22 mouse cellular contexts compared by ENCODE assay signal in genomic region chr9:44998138-44998537, GRCm38 (mm10). TPM values are rescaled to one million over a fixed set of nuclear protein-coding genes. Genes with fewer than 3 reads are reported as not detected.
DNase-seq lines count a peak whose midpoint lies in the region; ATAC-seq and TF ChIP-seq lines count a peak whose summit lies in the region.
"Had no signal": no experiment of that assay in that cellular context is flagged by ENCODE, and none has a peak within 500 bp of the region (broad histone marks: within the 10 kb centered on the region; RNA-seq: fewer than 3 reads in every experiment).

No protein-coding gene starts in this region.

- no peak for TF ChIP-seq CTCF in thymus, adult 2 months (IDR thresholded peaks at IDR 0.05; ENCODE audit: borderline replicate concordance, control insufficient read depth, extremely low read depth, insufficient read depth, low read length, poor library complexity)

- H3K36me3 ChIP-seq in limb, embryonic 13.5 days: no peaks in the 10 kb centered on the region
- no peaks in the 10 kb centered on the region for H3K36me3 ChIP-seq in limb, embryonic 10.5 days
- H3K36me3 ChIP-seq in thymus, adult 2 months (ENCODE audit: control insufficient read depth, insufficient read depth, low read length): peaks cover 28% of the 10 kb centered on the region
- H3K36me3 ChIP-seq in forebrain, embryonic 12.5 days (replicated peaks): no peaks in the 10 kb centered on the region
- H3K36me3 ChIP-seq: embryonic facial prominence, embryonic 15.5 days; heart, embryonic 12.5 days; hindbrain, embryonic 13.5 days; intestine, embryonic 15.5 days; limb, embryonic 12.5 days; liver, embryonic 13.5 days had no signal

- 66% methylated on average over 11 of the region's 11 CpGs for WGBS in limb, embryonic 13.5 days
- 78% methylated on average over 11 of the region's 11 CpGs for WGBS in limb, embryonic 10.5 days
- 4% methylated on average over 11 of the region's 11 CpGs for WGBS in thymus, adult 2 months
- WGBS in forebrain, embryonic 12.5 days: 85% methylated on average over 11 of the region's 11 CpGs

- 0 out of 2 replicates have a peak, but pooled peaks cover 3% of the 10 kb centered on the region for H3K27me3 ChIP-seq in limb, embryonic 13.5 days
- H3K27me3 ChIP-seq in limb, embryonic 10.5 days (ENCODE audit: low read depth, poor library complexity, severe bottlenecking): no peaks in the 10 kb centered on the region
- no peaks in the 10 kb centered on the region for H3K27me3 ChIP-seq in thymus, adult 2 months (ENCODE audit: control insufficient read depth, insufficient read depth, low read length)
- H3K27me3 ChIP-seq in forebrain, embryonic 12.5 days: peaks cover 7% of the 10 kb centered on the region; the same call in 1 of the 2 replicates
- H3K27me3 ChIP-seq: heart, embryonic 12.5 days; hindbrain, embryonic 13.5 days; intestine, embryonic 15.5 days had no signal

- ATAC-seq in limb, embryonic 13.5 days (ENCODE audit: low FRiP score, low read depth): no peak
- no peak for ATAC-seq in forebrain, embryonic 12.5 days (ENCODE audit: low FRiP score)
- ATAC-seq: intestine, embryonic 15.5 days had no signal

- no peak overlapping the region for H3K4me2 ChIP-seq in limb, embryonic 13.5 days (replicated peaks)
- H3K4me2 ChIP-seq in forebrain, embryonic 12.5 days: no peak overlapping the region
- H3K4me2 ChIP-seq: embryonic facial prominence, embryonic 15.5 days; heart, embryonic 12.5 days; hindbrain, embryonic 13.5 days; intestine, embryonic 15.5 days; limb, embryonic 12.5 days; liver, embryonic 13.5 days had no signal

- no peak for TF ChIP-seq POLR2A in thymus, adult 2 months (IDR thresholded peaks at IDR 0.05; ENCODE audit: control insufficient read depth, extremely low read depth, insufficient read depth, low read length, poor library complexity)

- no peaks in the 10 kb centered on the region for H3K9me3 ChIP-seq in limb, embryonic 13.5 days
- no peaks in the 10 kb centered on the region for H3K9me3 ChIP-seq in limb, embryonic 10.5 days (replicated peaks)
- H3K9me3 ChIP-seq in forebrain, embryonic 12.5 days: no peaks in the 10 kb centered on the region
- H3K9me3 ChIP-seq: embryonic facial prominence, embryonic 15.5 days; heart, embryonic 12.5 days; hindbrain, embryonic 13.5 days; intestine, embryonic 15.5 days; limb, embryonic 12.5 days; liver, embryonic 13.5 days had no signal

- H3K9ac ChIP-seq in limb, embryonic 13.5 days: peak overlapping the region; percentile 26; the same call in 1 of the 2 replicates
- no peak overlapping the region for H3K9ac ChIP-seq in forebrain, embryonic 12.5 days
- H3K9ac ChIP-seq: embryonic facial prominence, embryonic 15.5 days; heart, embryonic 12.5 days; hindbrain, embryonic 13.5 days; intestine, embryonic 15.5 days; limb, embryonic 12.5 days; liver, embryonic 13.5 days had no signal

- no peak for DNase-seq in limb, embryonic 10.5 days (ENCODE audit: low spot score)
- peak; percentile 42 for DNase-seq in induced T-regulatory cell, adult 2 months (ENCODE audit: low read depth)
- peak; percentile 55 for DNase-seq in thymus, adult 2 months
- DNase-seq in kidney, postnatal 10 days: no peak
- no peak for DNase-seq in kidney, postnatal 4 days
- DNase-seq: adrenal gland, postnatal 10 days; embryo, embryonic 11 days; kidney, adult 9 months; kidney, postnatal 36 days; layer of hippocampus, adult 9-11 months; liver, embryonic 13.5 days; midbrain, embryonic 14.5 days; right cerebral cortex, postnatal 4 days had no signal

- no peak overlapping the region for H3K27ac ChIP-seq in limb, embryonic 13.5 days
- H3K27ac ChIP-seq in limb, embryonic 10.5 days: no peak overlapping the region
- H3K27ac ChIP-seq in thymus, adult 2 months (ENCODE audit: control insufficient read depth, insufficient read depth, low read length): peak overlapping the region; percentile 44
- no peak overlapping the region for H3K27ac ChIP-seq in forebrain, embryonic 12.5 days
- H3K27ac ChIP-seq: embryonic facial prominence, embryonic 15.5 days; hindbrain, embryonic 13.5 days; intestine, embryonic 15.5 days; limb, embryonic 12.5 days; liver, embryonic 13.5 days; stomach, postnatal 0 days had no signal

- no peak overlapping the region for H3K4me3 ChIP-seq in limb, embryonic 13.5 days
- H3K4me3 ChIP-seq in limb, embryonic 10.5 days: no peak overlapping the region
- no peak overlapping the region for H3K4me3 ChIP-seq in thymus, adult 2 months (ENCODE audit: control insufficient read depth, insufficient read depth, low read length)
- no peak overlapping the region for H3K4me3 ChIP-seq in forebrain, embryonic 12.5 days (replicated peaks)
- H3K4me3 ChIP-seq: embryonic facial prominence, embryonic 15.5 days; heart, embryonic 12.5 days; hindbrain, embryonic 13.5 days; intestine, embryonic 15.5 days; limb, embryonic 12.5 days; liver, embryonic 13.5 days; myocyte had no signal

- peaks cover 4% of the 10 kb centered on the region; the same call in 1 of the 2 replicates for H3K4me1 ChIP-seq in limb, embryonic 13.5 days
- H3K4me1 ChIP-seq in limb, embryonic 10.5 days: no peaks in the 10 kb centered on the region
- peaks cover 36% of the 10 kb centered on the region for H3K4me1 ChIP-seq in thymus, adult 2 months (replicated peaks; ENCODE audit: control insufficient read depth, insufficient read depth, low read length)
- H3K4me1 ChIP-seq in forebrain, embryonic 12.5 days: no peaks in the 10 kb centered on the region
- H3K4me1 ChIP-seq: embryonic facial prominence, embryonic 15.5 days; hindbrain, embryonic 13.5 days; intestine, embryonic 15.5 days; limb, embryonic 12.5 days; liver, embryonic 13.5 days had no signal

RNA-seq across cellular contexts. Expression of gene Cd3e, which starts 11.3 kb away (rescaled TPM):
- polyA plus RNA-seq in limb, embryonic 13.5 days (2015; fragmentation: Nextera tagmentation; extraction: Ambion mirVana): not detected in 2 replicates
- polyA plus RNA-seq in limb, embryonic 10.5 days (2016; fragmentation: Nextera tagmentation; extraction: Ambion mirVana): not detected in 2 replicates
- 343 and 451 TPM in 2 replicates for polyA plus RNA-seq in thymus, adult 2 months (2012; rRNA removed)
- not detected in 2 replicates for polyA plus RNA-seq in forebrain, embryonic 12.5 days (2016; fragmentation: Nextera tagmentation; extraction: Ambion mirVana)
- polyA plus RNA-seq: heart, embryonic 12.5 days; hindbrain, embryonic 13.5 days; liver, embryonic 13.5 days; midbrain, embryonic 14.5 days; myocyte; stomach, postnatal 0 days had no signal

RNA-seq across cellular contexts. Expression of gene Cd3d, which starts 16.6 kb away (rescaled TPM):
- polyA plus RNA-seq in limb, embryonic 13.5 days (2015; fragmentation: Nextera tagmentation; extraction: Ambion mirVana): 0.15 TPM in 1 of 2 replicates, not detected in the other
- not detected in 2 replicates for polyA plus RNA-seq in limb, embryonic 10.5 days (2016; fragmentation: Nextera tagmentation; extraction: Ambion mirVana)
- polyA plus RNA-seq in thymus, adult 2 months (2012; rRNA removed): 214 and 262 TPM in 2 replicates
- not detected in 2 replicates for polyA plus RNA-seq in forebrain, embryonic 12.5 days (2016; fragmentation: Nextera tagmentation; extraction: Ambion mirVana)
- polyA plus RNA-seq: embryonic facial prominence, embryonic 15.5 days; heart, embryonic 12.5 days; hindbrain, embryonic 13.5 days; intestine, embryonic 15.5 days; limb, embryonic 12.5 days; liver, embryonic 13.5 days; midbrain, embryonic 14.5 days; myocyte had no signal

RNA-seq across cellular contexts. Expression of gene Cd3g, which starts 17.9 kb away (rescaled TPM):
- 0.50 and 0.61 TPM in 2 replicates for polyA plus RNA-seq in limb, embryonic 13.5 days (2015; fragmentation: Nextera tagmentation; extraction: Ambion mirVana)
- not detected in 2 replicates for polyA plus RNA-seq in limb, embryonic 10.5 days (2016; fragmentation: Nextera tagmentation; extraction: Ambion mirVana)
- 183 and 216 TPM in 2 replicates for polyA plus RNA-seq in thymus, adult 2 months (2012; rRNA removed)
- 0.19 TPM in 1 of 2 replicates, not detected in the other for polyA plus RNA-seq in forebrain, embryonic 12.5 days (2016; fragmentation: Nextera tagmentation; extraction: Ambion mirVana)
- polyA plus RNA-seq: heart, embryonic 12.5 days; hindbrain, embryonic 13.5 days; midbrain, embryonic 14.5 days had no signal

RNA-seq across cellular contexts. Expression of gene Ube4a, which starts 32.7 kb away (rescaled TPM):
- polyA plus RNA-seq in limb, embryonic 13.5 days (2015; fragmentation: Nextera tagmentation; extraction: Ambion mirVana): 27.0 and 27.3 TPM in 2 replicates
- polyA plus RNA-seq in limb, embryonic 10.5 days (2016; fragmentation: Nextera tagmentation; extraction: Ambion mirVana): 20.4 and 24.2 TPM in 2 replicates
- polyA plus RNA-seq in thymus, adult 2 months (2012; rRNA removed): 23.0 and 23.7 TPM in 2 replicates
- 33.2 and 33.4 TPM in 2 replicates for polyA plus RNA-seq in forebrain, embryonic 12.5 days (2016; fragmentation: Nextera tagmentation; extraction: Ambion mirVana)

RNA-seq across cellular contexts. Expression of gene Mpzl2, which starts 41.5 kb away (rescaled TPM):
- polyA plus RNA-seq in limb, embryonic 13.5 days (2015; fragmentation: Nextera tagmentation; extraction: Ambion mirVana): 16.5 and 19.7 TPM in 2 replicates
- polyA plus RNA-seq in limb, embryonic 10.5 days (2016; fragmentation: Nextera tagmentation; extraction: Ambion mirVana): 12.7 and 13.6 TPM in 2 replicates
- 10.1 and 11.6 TPM in 2 replicates for polyA plus RNA-seq in thymus, adult 2 months (2012; rRNA removed)
- 1.2 and 1.5 TPM in 2 replicates for polyA plus RNA-seq in forebrain, embryonic 12.5 days (2016; fragmentation: Nextera tagmentation; extraction: Ambion mirVana)
- polyA plus RNA-seq: myocyte had no signal

Comparison
In these comparisons a context has a peak if more than half of its experiments do, and no peak if none do; other contexts are left out.
1. DNase-seq: peak in induced T-regulatory cell, adult 2 months (single experiment) and thymus, adult 2 months (single experiment); none in limb, embryonic 10.5 days (single experiment), kidney, postnatal 10 days (single experiment) and kidney, postnatal 4 days (0 of 2).
2. RNA of gene Cd3e, which starts 11.3 kb away (polyA plus RNA-seq): 343 to 451 TPM in thymus, adult 2 months; not detected in limb, embryonic 13.5 days, not detected in limb, embryonic 10.5 days and not detected in forebrain, embryonic 12.5 days; every median in the first group is over 100 times any median in the second.
3. RNA of gene Cd3d, which starts 16.6 kb away (polyA plus RNA-seq): 214 to 262 TPM in thymus, adult 2 months; 0.15 TPM in limb, embryonic 13.5 days, not detected in limb, embryonic 10.5 days and not detected in forebrain, embryonic 12.5 days; every median in the first group is over 100 times any median in the second.
4. RNA of gene Cd3g, which starts 17.9 kb away (polyA plus RNA-seq): 183 to 216 TPM in thymus, adult 2 months; 0.50 to 0.61 TPM in limb, embryonic 13.5 days, 0.19 TPM in forebrain, embryonic 12.5 days and not detected in limb, embryonic 10.5 days; every median in the first group is over 100 times any median in the second.